Mouse (Mus musculus) right cerebral cortex, adult 2 months (tissue): ENCODE data around the gene Dctd.

Source experiments
- DNase-seq, 2 experiments: peaks; one replicate each; pipeline ENCODE4 v3.0.0; 2021 to 2022; ENCODE audit warnings: low spot score in 2 of 2

Dctd gene

DNA sequence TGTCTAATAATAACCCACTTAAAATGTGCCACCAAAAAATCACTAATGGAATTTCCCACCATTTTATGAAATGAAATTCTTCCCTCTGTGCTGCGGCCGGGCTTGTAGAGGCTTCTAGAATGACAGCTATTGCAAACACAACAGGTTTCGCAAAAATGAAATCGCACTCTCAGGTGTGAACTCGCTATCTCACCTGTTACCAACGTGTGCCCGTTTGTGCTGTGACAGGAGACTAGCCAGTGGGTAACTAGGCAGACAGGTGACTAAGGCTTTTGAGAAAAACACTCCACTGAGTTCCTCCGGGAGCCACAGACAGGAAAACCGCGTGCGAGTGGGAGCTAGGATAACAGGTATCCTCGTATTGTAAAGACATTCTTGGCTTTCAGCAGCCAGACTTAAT is at the start of gene Dctd:
Dctd (plus strand) TSS at position 301 of the 400 bp plus-strand sequence.
- no peak for DNase-seq

- DNase-seq, result no peak
These were observed 45.3 kb upstream of the Dctd start for GRCm38 (mm10) chr8:48053611-48054010.

GRCm38 (mm10) chr8:48063526-48064072 is 35.3 kb upstream of the Dctd start:
- no peak for DNase-seq

DNA sequence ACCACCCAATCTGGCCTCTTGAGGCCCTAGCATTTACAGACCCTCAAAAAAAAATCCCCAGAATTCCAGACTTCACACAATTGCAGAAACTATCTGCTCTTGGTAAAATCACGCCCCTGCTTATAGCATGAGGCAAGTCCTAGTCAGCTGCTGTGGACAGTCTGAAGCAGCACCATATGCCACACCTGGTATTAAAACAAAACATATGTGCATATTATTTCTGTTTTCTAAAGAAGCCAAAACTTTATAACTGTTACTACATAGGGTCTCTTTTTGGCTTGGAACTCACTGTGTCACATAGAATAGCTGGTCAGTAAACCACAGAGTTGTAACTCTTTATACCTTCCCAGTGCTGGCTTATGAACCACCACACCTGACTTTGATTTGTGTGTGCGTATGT is 24.7 kb upstream of the Dctd start:
- DNase-seq, result no peak

DNA sequence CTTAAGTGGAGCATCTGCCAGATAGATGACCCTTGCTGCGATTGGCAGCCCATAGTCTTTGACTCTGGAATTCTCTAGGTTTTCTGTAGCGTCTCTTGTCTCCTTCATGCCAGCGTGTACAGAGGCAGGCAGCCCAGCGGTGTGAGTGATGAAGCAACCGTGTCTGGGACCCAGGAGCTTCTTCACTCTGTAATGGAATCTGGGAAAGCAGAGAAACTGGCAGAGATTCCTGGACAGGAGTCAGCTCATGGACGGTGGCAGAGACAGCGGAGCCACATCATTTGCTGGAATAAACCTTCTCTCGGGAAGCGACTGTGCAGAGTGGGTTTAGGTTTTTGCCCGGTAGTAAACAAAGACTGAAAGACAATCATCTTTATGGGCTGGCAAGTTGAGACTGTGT is 16.5 kb upstream of the Dctd start:
- DNase-seq, result peak in 1 of 2 experiments; percentile 3

DNA sequence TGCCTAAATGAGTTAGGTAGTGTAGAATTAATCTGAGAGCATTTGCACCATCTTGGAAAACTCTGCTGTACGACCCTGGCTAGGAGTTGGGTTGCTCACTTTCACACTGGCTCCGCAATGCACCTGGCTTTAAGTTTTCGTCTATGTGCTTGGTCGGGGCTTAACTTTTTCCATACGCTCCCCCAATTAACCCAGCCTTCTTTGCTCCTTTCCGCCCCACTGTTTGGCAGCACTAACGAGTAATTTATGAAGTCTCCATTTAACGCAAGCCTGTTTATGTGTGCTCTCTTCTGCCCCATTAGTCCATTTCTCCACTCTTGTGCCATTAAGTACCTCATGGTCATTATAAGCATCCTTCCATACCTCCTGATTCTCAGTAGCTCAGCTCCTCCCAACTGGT is 8.2 kb upstream of the Dctd start:
- DNase-seq, result no peak

- DNase-seq, result no peak
These were observed 3.5 kb upstream of the Dctd start for GRCm38 (mm10) chr8:48095378-48095777.

- DNase-seq, result peak; percentile 83 to 86
These were observed 1.6 kb upstream of the Dctd start for GRCm38 (mm10) chr8:48097131-48097794.

GRCm38 (mm10) chr8:48098081-48098639 is 732 bp upstream of the Dctd start:
- DNase-seq, result no peak

DNA sequence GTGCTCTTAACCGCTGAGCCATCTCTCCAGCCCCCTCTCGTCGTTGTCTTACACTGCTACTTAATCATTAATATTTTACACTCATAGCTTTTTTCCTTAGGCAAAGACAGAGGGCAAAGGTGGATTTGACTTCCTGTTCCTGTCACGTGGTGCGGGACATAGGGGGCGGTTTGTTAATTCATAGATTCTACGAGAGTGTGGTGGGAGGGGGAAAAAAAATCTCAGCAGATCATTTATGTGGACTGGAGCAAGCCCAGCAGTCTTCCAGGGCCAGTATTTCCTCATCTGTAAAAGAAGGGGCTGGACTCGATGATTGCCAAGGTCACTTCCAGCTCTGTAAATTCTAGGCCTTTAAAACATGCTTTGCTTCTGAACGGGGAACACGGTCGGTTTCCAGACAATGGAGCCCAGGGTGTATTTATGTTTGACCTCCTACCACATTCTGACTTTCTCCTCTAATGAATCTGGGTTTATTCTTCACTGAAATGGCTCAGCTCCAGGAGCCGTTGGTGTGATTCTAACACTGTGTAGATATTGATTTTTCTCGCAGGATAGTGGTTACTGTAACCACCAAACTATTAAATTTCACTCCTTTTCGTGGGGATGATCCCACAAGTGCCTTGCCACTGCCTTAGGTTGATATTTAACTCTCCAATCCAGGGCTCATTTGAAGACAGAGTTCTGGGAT is 1.4 kb downstream of the Dctd start:
- DNase-seq, result no peak

- no peak for DNase-seq
These were observed 10.5 kb downstream of the Dctd start for GRCm38 (mm10) chr8:48109373-48109855.

DNA sequence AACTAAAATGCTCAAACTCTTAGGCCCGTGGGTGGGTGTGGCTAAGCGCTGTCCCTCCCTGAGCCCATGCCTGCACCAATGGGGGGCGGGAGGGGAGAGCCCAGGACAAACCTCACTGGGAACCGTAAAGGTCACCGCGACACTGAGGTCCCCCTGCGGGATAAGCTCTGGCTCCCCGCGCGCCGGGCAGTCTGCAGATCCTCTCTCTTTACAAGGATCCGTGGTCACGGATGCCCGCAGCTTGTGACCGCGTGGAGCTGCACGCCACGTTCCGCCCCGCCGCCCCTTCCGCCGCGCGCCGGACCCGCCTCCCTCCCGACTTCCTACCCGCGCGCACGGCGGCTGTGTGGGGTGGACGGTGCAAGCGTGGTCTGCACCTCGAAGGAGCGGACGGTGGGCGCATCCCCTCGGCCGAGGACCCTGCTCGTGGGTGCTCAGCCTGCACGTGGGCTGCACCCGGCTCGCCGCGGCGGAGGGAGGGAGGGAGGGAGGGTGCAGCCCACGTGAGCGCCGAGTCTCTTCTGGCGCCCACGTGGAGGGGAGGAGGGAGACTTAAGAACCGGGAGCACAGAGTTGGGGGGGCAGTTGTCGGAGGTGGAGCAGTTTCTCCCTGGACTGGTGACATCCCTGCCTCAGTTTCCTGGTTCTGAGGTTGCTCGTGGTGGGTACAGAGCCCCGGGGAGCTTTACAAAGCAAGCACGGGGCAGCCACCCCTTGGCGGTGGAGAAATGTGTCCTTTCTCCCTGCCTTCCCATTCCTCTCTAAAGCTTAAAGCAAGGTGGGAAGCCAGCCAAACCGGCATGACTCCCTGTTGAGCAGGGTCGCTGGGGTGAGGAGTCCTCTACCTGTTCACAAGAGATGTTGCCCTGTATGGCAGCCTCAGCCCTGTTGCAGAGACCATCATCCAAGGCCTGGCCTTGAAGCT is 11.2 kb downstream of the Dctd start:
- peak; percentile 38 to 57 for DNase-seq

GRCm38 (mm10) chr8:48114591-48114990 is 15.7 kb downstream of the Dctd start:
- no peak for DNase-seq

- DNase-seq, result no peak
These were observed 24.1 kb downstream of the Dctd start for GRCm38 (mm10) chr8:48122991-48123390.

GRCm38 (mm10) chr8:48124857-48125256 is 26.0 kb downstream of the Dctd start:
- DNase-seq, result no peak

DNA sequence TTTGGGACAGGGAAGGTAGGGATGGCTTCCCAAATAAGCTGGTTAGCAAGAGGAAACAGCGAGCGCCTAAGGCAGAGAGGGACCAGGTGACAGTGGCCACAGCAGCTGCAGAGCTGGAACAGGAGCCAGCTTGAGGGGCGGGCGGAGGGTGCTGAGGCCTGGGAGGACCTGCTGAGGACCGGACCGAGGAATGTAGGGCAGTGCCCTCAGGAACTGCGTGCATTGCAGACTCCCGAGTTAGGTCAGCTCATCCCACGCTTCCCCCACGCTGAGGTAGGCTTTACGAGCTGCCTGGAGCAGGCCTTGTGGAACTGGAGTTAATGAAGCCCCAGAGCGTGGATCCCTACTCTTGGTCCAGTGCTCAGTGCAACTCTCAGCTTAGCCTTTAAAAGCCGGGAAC is 28.1 kb downstream of the Dctd start:
- DNase-seq, result no peak

GRCm38 (mm10) chr8:48130266-48130665 is 31.4 kb downstream of the Dctd start:
- no peak for DNase-seq

DNA sequence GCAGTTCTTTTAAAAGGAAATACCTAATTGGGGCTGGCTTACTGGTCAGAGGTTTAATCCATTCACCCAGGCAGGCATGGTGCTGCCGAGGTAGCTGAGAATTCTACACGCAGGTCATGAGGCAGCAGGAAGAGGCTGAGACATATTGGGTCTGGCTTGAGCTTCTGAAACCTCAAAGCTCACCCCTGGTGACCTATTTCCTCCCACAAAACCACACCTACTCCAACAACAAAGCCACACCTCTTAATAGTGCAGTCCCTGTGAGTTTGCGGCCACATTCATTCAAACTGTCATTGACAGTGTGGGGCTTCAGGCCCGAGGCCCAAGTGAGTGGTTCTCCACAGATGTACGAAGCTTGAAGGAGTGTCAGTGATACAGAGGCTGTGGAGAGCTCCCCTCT is 34.4 kb downstream of the Dctd start:
- DNase-seq, result no peak

GRCm38 (mm10) chr8:48136804-48137650 is 38.1 kb downstream of the Dctd start:
- no peak for DNase-seq

DNA sequence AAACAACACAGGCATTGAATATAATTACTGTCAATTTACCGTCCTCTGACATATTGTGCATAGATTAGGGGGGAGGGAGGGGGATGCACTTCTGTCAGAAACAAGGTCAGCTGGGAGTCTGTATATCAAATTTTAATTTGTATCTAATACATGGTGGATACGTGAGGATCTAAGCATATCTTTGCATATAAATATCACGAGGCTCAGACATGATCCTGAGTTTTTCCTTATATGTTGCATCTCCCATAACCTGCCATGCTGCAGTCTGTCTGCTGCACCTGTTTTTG is 38.7 kb downstream of the Dctd start:
- DNase-seq, result no peak

DNA sequence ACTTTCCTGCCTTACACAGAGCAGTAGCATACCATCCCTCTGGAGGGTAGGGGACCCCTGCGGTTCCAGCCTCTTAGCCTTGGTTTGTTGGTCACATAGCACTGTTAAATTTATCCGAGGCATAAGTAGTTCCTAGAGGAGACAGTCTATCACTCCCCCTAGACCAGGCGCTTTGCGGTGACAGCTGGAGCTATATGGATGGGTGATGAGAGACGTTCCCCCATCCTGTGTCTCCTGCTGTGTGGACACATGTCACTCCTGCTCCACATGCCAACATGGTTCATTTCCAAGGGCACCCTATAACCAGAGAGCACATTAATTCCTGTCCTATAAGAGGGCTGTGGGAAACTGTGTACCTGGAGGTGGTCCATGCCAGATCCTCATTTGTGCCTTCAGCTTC is 42.1 kb downstream of the Dctd start:
- DNase-seq, result no peak
